Mouse (Mus musculus) natural killer cell, adult 2 months (primary cell): ENCODE results near the gene Pex11b.
"Not testable (repeated sequence)": the region's sequence is repeated elsewhere in the genome, so short reads cannot be mapped to it uniquely, and the experiment has no call there.

Experiments
- DNase-seq, 2 experiments: peaks; one replicate each; pipeline ENCODE4 v3.0.0; 2022; ENCODE audit warnings: low spot score in 2 of 2

Gene Pex11b

DNA sequence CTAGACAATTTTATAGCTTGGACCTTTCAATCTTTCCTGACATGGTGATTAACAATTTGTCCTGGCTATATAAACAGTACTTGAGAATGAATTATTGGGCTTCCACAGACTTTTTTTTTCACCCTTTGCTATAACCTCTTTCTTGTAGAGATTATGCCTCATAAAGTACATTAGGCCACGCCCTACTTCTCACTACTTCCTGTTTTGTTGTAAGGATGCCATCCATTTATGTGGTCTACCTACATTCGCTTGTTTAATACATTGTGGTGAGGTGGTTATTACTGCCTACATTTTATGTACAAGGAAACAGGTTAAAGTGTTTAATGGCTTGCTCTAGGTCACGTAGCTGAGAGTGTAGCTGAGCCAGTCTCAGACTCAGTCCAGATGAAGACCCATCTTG is 40.0 kb downstream of the Pex11b start:
- DNase-seq, result no peak

- DNase-seq, result no peak
These were observed 40.5 kb downstream of the Pex11b start for GRCm38 (mm10) chr3:96675690-96676089.

DNA sequence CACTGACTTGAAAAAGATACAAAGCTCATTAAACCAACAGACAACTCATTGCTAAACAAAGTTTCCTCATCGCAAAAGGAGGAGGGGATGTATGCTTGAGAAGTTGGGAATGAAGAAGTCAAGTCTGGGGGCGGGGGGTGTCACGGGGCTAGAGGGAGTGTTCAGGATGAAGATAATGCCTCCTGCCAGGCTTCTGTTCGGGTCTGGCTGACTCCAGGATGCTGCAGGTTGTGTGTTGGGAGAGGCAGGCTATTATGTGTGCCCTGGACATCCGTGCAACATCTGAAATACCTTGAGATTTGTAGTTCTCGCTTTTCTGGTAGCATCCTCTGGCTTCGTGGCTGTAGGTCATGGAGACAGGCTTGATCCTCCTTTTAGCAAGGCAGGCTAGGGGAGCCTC is 43.3 kb downstream of the Pex11b start:
- no peak for DNase-seq

DNA sequence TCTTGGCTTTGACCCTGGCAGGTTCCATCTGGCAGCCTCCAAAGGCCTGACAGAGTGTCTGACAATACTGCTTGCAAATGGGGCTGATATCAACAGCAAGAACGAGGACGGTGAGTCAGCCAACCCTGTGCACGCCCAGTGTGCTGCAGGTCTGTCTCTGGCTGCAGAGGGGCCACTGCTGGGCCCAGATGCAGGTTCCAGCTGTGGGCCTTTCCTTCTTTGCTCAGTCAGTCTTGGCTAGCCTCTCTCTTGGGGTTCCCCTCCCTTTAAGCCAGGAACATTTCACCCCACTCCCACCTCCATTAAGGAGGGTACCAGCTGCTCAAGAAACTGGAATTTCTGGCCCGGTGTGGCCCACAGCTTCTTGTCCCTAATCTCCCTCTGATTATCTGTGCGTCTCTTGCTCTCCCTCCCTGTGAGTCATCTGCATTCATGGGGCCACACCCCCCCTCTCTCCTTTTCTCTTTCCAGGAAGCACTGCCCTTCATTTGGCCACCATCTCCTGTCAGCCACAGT is 44.0 kb downstream of the Pex11b start:
- DNase-seq, result no peak

GRCm38 (mm10) chr3:96680269-96680956 is 45.2 kb downstream of the Pex11b start:
- no peak for DNase-seq

DNA sequence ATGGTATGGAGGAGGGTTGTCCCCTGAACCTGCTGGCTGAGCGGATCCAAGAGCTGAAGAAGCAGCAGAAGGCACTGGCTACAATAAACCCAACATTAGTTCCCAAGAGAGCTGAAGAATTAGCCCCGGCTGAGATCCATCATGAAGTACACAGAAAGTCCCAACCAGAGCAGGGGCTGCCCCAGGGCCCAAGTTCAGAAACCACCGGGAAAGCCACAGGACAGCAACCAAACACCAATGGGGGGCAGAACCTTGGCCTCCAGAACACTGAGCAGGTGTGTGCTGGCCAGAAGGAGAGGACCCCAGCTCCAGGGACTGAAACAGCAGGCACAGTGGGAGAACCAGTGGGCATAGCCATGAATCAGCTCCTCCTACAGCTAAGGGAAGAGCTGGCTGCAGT is 48.3 kb downstream of the Pex11b start:
- DNase-seq, result no peak

DNA sequence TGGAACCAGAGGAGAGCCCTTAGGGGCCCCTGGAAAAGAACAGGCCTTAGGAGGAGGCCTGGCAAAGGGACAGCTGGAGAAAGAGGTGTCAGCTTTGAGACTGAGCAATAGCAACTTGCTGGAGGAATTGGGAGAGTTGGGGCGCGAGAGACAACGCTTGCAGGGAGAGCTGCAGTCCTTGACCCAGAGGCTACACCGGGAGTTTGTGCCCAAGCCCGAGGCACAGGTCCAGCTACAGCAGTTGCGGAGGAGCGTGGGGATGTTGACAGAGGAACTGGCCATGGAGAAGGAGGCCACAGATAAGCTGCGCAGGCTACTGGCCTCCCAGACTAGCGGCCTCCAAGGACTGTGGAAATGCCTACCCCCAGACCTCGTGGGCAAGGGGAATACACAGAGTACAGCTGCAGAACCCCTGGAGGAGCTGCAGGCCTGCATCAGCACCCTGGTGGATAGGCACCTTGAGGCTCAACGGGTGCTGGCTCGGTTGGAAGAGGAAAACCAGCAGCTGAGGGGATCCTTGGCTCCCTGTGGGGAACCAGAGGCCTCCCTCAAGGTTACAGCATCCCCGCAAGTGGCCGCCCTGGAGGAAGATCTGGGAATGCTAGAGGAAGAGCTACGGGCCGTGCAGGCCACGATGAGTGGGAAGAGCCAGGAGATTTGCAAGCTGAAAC is 49.1 kb downstream of the Pex11b start:
- no peak for DNase-seq

DNA sequence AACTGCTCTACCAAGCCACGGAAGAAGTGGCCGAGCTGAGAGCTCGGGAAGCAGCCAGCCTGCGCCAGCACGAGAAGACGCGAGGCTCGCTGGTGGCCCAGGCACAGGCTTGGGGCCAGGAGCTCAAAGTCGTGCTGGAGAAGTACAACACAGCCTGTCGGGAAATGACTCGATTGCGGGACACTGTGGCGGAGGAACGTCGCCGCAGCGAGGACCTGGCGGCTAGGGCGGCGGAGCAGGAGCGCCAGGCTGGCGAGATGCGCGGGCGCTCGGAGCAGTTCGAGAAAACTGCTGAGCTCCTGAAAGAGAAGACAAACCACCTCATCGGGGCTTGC is 49.6 kb downstream of the Pex11b start:
- no peak for DNase-seq

- DNase-seq, result not testable (repeated sequence)
These were observed 50.9 kb downstream of the Pex11b start for GRCm38 (mm10) chr3:96686057-96686456.

- no peak for DNase-seq
These were observed 53.7 kb downstream of the Pex11b start for GRCm38 (mm10) chr3:96688854-96689253.

DNA sequence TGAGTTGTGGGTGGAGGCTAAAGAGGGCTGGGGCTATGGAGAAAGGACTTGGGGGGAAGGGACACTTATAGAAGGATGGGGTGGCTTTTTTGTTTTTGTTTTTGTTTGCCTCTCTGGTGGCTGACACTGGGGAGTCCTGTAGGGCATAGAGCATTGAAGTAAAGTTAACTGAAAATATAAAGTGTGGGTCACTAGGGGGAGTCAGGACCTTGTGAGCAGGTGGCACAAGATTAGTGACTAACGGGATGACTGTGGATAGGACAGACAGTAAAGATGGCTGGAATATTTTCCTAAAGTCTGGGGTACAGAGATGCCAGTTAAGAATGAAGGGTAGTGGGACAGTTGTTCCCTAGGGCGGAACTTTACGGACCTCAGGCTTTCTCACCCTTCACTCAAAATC is 55.1 kb downstream of the Pex11b start:
- DNase-seq, result no peak

GRCm38 (mm10) chr3:96692506-96692905 is 57.3 kb downstream of the Pex11b start:
- DNase-seq, result no peak

DNA sequence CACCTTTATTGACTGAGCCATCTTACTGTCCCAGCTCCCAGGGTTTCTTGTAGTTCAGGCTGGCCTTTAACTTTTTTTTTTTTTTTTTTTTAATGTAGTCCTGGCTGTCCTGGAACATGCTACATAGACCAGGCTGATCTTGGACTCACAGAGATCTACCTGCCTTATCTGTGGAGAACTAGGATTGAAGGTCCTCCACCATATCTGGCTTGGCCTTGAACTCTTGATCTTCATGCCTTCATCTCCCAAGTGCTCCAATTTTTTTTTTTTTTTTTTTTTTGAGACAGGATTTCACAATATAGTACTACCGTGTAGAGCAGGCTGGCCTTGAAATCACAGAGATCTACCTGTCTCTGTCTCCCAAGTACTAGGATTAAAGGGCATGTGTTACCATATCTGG is 58.4 kb downstream of the Pex11b start:
- DNase-seq, result no peak
